Mouse (Mus musculus) central nervous system, embryonic 14 days (tissue): Measurements from ENCODE around the gene F9. TPM values are rescaled to one million over a fixed set of nuclear protein-coding genes. Genes with fewer than 3 reads are reported as not detected.

ENCODE experiments used
- polyA plus RNA-seq: library from polyadenylated mRNA; depleted of rRNA; stranded (reverse); fragments of >200 nt; gene quantifications from 2 replicates; pipeline ENCODE4 v1.2.3, GENCODE M21; 2012; rRNA removed

The F9 gene
- 0.01 TPM in 1 of 2 replicates, not detected in the other for polyA plus RNA-seq

DNA sequence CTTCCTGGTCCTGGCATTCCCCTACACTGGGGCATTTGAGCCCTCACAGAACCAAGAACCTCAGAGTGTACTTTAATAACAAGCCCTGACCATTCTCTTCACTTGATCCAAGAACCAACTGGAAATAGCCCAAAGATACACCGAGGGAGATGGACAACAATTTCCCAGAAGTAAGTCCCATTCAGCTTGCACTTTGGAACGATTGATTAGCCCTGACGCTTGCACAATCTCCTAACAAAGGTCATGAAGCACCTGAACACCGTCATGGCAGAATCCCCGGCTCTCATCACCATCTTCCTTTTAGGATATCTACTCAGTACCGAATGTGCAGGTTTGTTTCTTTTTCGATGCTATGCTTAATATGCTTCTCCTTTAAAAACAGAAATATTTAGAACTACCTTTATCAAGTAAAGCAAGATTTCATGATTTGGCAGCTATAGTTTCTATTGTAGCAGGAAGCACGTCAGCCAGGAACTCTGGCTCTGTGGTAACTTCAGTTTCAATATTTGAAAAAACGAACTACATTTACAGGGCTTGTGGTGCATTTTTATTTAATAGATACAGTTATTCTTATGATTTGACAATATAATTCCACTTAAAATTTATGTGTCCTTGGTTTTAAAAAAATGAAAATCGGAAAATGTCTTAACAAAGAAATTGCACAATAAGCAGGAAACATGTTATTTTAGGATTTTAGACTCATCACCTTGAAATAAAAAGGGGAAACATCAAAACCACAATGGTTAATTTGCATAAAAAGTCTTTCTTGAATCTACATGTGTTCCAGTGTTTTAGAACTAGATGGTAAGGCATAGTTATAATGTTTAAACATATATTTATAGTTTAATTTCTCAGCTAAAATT, at the start of gene F9:
Gene F9 (plus strand): TSS at position 244 of the 863 bp plus-strand sequence.

Other genes starting within 250 kb of the F9 start
- 0.73 and 0.82 TPM in 2 replicates for gene Mcf2, start 179.6 kb downstream of the F9 start, polyA plus RNA-seq